Mouse (Mus musculus) cerebellum, adult 2 months (tissue): ENCODE measurements around the gene R3hdm2. TPM values are rescaled to one million over a fixed set of nuclear protein-coding genes. Genes with fewer than 3 reads are reported as not detected.

ENCODE experiments used
- DNase-seq, 2 experiments: peaks; one replicate each; pipeline ENCODE4 v3.0.0; 2021
- H3K27ac ChIP-seq: fragments of 200-500 bp; 2 replicates; pipeline ENCODE4 v1.5.1; 2012; ENCODE audit warnings: low read length, control low read depth, inconsistent platforms; ENCODE audit not compliant: insufficient read depth
- H3K27me3 ChIP-seq: fragments of 200-500 bp; 2 replicates; pipeline ENCODE4 v1.6.1; 2012; ENCODE audit warnings: inconsistent platforms, mild to moderate bottlenecking, low read length, moderate library complexity; ENCODE audit not compliant: control insufficient read depth, insufficient read depth
- H3K4me1 ChIP-seq: fragments of 200-500 bp; 2 replicates; pipeline ENCODE4 v1.6.1; 2011; ENCODE audit warnings: low read length; ENCODE audit not compliant: control insufficient read depth, insufficient read depth
- H3K4me3 ChIP-seq: fragments of 200-500 bp; replicated peaks from 2 replicates; pipeline ENCODE3; 2011; ENCODE audit warnings: mild to moderate bottlenecking, low read depth, low read length, control low read depth; ENCODE audit not compliant: insufficient read depth
- CTCF ChIP-seq: fragments of 200-500 bp; IDR thresholded peaks from 2 replicates; pipeline ENCODE4 v1.5.1; 2011; ENCODE audit warnings: low read depth, mild to moderate bottlenecking, control low read depth, low read length, moderate library complexity, borderline replicate concordance; ENCODE audit not compliant: insufficient read depth
- POLR2A ChIP-seq: fragments of 200-500 bp; IDR thresholded peaks from 2 replicates; pipeline ENCODE4 v1.6.1; 2011; ENCODE audit warnings: low read length, control low read depth, borderline replicate concordance; ENCODE audit not compliant: insufficient read depth
- WGBS: fragments of 180-500 bp; shearing (Covaris S2); methylation state at CpG from one replicate; pipeline ENCODE4 v1.1.7; 2018; 5-methylcytosine and 5-hydroxymethylcytosine counted together
- polyA plus RNA-seq: library from polyadenylated mRNA; depleted of rRNA; stranded (reverse); fragments of >200 nt; gene quantifications from 2 replicates; pipeline ENCODE4 v1.2.3, GENCODE M21; 2012

The R3hdm2 gene
- polyA plus RNA-seq, 1 experiment: 137 TPM

DNA sequence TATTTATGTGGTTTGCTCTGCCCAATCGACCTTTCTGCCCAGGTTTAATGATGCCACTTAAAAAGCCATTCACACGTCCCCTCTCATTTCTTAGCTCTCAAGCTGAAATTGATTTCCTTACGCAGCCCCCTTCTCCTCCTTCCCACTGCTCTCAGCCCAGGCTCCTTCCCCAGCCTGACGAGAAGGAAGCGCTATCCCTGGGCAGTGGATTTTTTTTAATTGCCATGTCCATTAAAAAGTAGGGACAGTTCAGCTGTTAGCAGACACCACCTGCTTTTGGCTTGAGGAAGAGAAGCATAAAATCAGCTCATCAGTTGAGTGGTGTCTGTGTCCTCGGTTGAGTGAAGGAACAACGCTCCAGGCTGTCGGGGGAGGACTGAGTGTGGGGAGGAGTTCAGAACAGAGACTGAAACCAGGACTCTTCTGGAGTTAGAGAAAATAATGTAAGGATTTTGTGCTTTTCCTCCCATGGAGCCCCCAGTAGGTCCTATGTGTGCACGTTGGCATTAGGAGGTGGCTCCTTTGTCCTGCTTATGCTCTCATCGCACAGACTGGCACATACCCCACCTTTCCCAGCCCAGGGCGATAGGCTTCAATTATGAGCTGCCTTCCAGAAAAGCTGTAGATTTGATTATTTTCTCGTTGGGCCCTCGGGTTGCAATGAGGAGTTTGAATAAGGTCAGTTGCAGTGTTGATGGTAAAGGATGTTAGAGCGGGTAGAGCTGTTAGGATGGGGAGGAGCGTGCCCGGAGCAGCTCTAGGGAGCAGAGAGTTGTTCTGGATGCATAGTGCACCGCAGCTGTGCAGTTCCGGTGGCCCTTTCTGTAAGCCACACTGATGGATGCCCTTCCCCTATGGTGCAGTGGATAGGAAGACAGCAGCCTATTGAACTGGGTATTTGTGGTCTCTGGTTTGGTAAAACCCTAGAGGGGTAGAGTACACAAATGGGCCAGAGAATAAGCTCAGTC, 110.3 kb downstream of the R3hdm2 start:
- Histone ChIP-seq H3K4me1 (peaks cover 32% of the 10 kb centered on the region), H3K4me3 (no peak overlapping the region), H3K27ac (peak overlapping the region; percentile 88), H3K27me3 (no peaks in the 10 kb centered on the region)
- TF ChIP-seq POLR2A: no peak
- TF ChIP-seq CTCF: no peak
- DNase-seq: no peak
- 54% methylated on average over 18 of the region's 18 CpGs for WGBS

DNA sequence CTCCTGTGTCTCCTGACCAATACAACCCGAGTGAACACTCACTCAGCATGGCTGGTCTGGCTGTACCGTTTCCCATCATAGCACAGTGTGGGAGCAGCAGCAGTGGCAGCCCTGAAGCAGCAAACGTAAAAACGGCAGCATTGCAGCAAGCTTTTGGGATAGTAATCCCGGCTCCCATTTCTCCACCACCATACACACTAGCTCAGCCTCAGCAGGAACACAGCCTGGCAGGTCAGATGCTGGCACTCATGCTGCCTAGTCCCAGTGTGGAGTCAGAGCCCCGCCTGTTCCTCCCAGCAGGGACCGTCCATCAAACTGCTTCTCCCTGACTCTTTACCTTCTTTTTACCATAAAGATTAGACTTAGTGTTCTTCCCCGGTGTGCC, 111.0 kb downstream of the R3hdm2 start:
- WGBS: 6% methylated on average over 8 of the region's 8 CpGs
- peak overlapping the region; percentile 88 for H3K27ac ChIP-seq
- H3K27me3 ChIP-seq: no peaks in the 10 kb centered on the region
- TF ChIP-seq CTCF: no peak
- no peak for TF ChIP-seq POLR2A
- DNase-seq: peak; percentile 53 to 56
- no peak overlapping the region for H3K4me3 ChIP-seq
- H3K4me1 ChIP-seq: peaks cover 32% of the 10 kb centered on the region

DNA sequence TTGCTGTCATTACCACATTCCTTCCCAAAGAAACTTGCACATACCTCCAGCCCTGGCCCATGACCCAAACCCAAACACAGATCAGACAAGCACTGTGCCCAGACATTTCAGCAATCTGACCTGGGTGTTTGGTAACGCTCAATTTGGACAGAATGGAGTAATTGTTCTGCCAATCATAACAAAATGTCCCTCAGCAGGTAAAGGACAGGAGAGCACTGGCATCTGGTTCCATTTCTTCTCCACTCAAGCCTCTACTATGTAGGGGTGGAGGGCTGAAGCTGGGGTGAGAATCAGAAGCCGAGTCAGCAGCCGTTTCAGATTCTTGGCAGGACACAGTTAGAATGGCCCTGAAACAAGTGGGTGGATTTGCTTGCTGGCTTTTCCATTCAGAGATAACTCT, 112.0 kb downstream of the R3hdm2 start:
- WGBS: 18% methylated on average over 3 of the region's 3 CpGs
- H3K27ac ChIP-seq: peak overlapping the region; percentile 64; the same call in 1 of the 2 replicates

DNA sequence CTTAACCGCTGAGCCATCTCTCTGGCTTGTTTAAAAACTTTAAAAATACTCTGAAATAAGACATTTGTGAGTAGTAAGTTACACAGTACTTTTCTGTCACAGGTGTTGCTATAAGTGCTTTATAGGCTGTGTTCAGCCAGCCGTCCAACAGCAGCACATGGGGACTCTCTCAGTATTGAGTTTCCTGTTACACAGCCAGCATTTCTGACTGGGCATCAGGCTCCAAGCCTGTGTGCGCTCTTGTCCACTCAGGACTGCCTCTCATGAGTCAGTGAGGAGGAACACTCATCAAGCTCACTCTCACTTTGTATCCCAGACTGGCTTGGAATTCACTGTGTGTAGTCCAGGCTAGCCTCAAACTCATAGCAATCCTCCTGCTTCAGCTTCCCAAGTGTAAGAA, 116.0 kb downstream of the R3hdm2 start:
- TF ChIP-seq CTCF (no peak), POLR2A (no peak)
- DNase-seq: no peak
- WGBS: 93% methylated on average over 3 of the region's 3 CpGs
- Histone ChIP-seq H3K27me3 (no peaks in the 10 kb centered on the region), H3K4me3 (no peak overlapping the region), H3K4me1 (peaks cover 22% of the 10 kb centered on the region), H3K27ac (no peak overlapping the region)

More for the DNA sequence above, 112.0 kb downstream of the R3hdm2 start:
- TF ChIP-seq POLR2A: no peak
- no peak for TF ChIP-seq CTCF
- Histone ChIP-seq H3K4me1 (peaks cover 32% of the 10 kb centered on the region), H3K27me3 (no peaks in the 10 kb centered on the region), H3K4me3 (no peak overlapping the region)
- DNase-seq: no peak

DNA sequence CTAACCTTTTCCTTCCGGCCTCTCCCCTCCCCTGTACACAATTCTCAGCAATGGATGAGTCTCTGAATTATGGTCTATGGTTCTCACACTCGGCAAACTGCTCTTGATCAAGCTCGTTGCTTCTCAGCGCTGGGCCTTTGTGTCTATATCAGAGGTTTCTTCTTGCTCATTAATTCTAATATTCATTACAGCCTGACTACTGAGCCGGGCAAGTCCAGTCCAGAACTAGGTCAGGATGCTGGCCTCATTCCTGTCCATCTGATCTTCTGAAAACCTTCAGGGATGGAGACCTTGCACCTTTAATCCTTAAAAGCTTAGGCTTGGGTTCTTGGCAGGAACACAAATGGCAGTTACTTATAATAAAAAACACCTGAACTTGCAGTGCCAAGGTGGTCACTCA, 119.4 kb downstream of the R3hdm2 start:
- no peak overlapping the region for H3K4me3 ChIP-seq
- no peak for TF ChIP-seq POLR2A
- H3K27ac ChIP-seq: peak overlapping the region; percentile 36
- peaks cover 7% of the 10 kb centered on the region for H3K4me1 ChIP-seq
- 29% methylated on average over 5 of the region's 5 CpGs for WGBS
- peak in 1 of 2 experiments; percentile 42 for DNase-seq
- no peaks in the 10 kb centered on the region for H3K27me3 ChIP-seq

DNA sequence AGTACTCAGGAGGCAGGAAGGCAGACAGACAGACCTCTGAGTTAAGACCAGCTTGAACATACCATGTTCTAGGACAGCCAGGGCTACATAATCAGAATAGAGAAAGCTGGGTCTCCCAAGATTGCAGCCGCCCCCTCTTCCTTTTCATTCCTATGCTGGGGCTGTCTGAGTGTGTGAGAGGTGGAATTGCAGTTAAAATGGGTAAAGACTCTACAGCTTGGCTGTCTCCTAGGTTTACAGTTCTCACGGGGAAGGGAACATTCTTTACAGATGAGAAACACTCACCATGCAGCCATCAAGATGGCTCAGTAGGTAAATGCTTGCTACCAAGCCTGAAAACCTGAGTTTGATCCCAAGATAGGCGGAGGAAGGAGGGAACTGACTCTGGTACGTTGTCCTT, 119.9 kb downstream of the R3hdm2 start:
- DNase-seq: no peak
- TF ChIP-seq CTCF: no peak
- no peak for TF ChIP-seq POLR2A
- 82% methylated on average over 4 of the region's 4 CpGs for WGBS
- peaks cover 7% of the 10 kb centered on the region for H3K4me1 ChIP-seq
- H3K27me3 ChIP-seq: no peaks in the 10 kb centered on the region
- peak overlapping the region; percentile 36 for H3K27ac ChIP-seq
- no peak overlapping the region for H3K4me3 ChIP-seq

DNA sequence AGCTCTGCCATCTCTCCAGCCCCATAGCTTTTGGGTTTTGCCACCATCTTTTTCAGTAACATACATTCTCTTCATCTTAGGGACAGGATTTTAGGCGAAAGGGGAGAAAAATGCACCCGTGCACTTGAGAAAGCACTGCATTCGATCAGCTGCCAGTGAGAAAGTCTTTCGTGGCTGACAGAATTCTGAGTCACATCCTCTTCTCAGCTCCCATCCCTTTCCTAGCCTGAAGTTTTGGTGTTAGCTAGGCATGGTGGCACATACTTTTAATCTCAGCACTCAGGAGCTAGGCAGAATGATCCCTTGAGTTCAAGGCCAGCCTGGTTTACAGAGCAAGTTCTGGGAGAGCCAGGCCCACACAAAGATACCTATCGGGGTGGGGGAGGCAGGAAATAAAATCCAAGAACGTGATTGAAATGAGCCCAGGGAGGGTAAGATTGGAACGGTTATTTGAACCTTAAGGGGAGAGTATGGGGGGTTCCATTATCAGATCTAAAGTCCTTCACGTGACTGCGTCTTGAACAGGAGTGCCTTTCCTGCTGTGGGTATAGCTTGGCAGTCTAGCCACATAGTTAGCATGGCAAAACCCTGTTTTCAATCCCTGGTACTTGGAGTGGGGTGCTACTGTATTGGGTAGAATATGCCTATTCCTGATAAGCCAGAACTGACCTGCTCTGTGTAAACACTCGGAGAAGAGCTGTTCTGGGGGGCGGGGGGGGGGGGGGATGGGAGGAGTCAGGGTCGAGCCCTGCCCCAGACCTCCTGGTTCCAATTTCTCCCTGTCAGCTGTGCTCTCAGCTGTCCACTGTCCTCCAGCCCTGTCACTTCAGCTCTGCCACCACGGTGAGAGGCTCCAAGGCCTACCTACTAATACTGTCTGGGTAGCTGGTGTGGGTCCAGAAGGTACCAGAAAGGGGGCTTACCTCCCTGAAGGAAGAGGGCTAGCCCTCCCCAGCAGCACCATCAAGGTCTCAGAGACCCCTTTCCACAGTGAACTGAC, 121.1 kb downstream of the R3hdm2 start, which contains the start of gene Stac3:
Gene Stac3 (plus strand): TSS at position 793 of the 1,000 bp plus-strand sequence.
- WGBS: 77% methylated on average over 13 of the region's 13 CpGs
- no peak within 1 kb of the TSS for H3K4me3 ChIP-seq

More for the DNA sequence above, 121.1 kb downstream of the R3hdm2 start, which contains the start of gene Stac3:
- Histone ChIP-seq H3K4me1 (peaks cover 7% of the 10 kb centered on the region), H3K27me3 (no peaks in the 10 kb centered on the region), H3K27ac (no peak within 1 kb of the TSS)
- no peak for DNase-seq
- TF ChIP-seq CTCF (no peak), POLR2A (no peak)
